Mouse (Mus musculus) 416B (cell line): ENCODE measurements around the gene Gucy2e.

Experiments used
- DNase-seq: peaks from one replicate; pipeline ENCODE4 v3.0.0; 2011; ENCODE audit warnings: low read depth

The Gucy2e gene

DNA sequence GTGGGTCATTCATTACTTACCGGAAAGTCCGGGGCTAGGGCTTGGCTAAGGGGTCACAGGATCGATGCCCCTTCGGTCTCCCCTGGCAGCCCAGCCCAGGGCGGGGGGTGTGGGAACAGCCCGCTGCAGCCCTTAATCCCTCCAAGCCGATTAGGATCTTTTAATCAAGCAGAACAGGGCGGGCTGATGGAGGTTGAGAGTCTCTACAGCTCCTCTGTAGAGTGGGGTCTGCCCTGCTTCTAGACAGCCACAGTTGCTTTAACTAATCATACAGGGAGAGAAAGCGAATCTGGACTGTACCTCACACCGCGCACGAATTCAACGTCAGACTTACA lies at the start of gene Gucy2e:
Gucy2e (minus strand) TSS at position 111 of the 335 bp plus-strand sequence.
- no peak for DNase-seq

DNA sequence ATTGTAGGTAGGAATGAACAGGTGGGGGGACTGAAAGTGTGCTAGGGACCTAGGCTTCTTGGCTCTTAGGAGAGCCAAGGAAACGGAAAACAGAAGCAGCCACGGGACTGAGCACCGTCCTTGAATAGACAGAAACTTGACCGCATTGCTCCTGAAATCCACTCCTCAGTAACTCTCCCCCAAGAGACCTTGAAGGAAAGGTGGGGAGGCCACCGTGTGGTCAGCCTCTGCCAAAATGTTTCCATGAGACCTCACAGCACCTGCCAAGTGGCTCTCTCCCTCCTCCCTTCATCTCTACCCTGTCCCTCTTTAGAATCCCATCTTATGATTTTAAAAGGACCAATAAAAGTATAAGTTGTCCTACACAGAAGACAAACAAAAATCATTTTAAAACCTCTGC lies 40.4 kb upstream of the Gucy2e start:
- DNase-seq, result no peak

DNA sequence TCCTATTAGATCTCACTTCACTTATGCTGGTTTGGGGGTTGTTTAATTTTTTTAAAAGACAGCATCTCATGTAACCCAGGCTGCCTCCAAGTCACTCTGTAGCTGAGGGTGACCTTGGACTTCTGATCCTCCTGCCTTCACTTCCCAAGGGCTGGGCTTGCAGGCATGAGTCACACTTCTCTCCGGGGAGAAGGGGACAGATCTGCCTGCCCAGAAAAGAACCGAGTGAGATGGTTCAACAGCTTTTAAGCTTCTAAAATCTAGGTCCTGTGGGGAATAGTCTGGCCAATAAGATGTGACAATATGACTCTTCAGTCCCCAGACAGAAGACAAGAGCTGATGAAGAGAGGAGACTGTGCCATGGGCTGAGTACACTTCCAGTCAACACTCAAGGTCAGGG lies 39.2 kb upstream of the Gucy2e start:
- peak; percentile 84 for DNase-seq

DNA sequence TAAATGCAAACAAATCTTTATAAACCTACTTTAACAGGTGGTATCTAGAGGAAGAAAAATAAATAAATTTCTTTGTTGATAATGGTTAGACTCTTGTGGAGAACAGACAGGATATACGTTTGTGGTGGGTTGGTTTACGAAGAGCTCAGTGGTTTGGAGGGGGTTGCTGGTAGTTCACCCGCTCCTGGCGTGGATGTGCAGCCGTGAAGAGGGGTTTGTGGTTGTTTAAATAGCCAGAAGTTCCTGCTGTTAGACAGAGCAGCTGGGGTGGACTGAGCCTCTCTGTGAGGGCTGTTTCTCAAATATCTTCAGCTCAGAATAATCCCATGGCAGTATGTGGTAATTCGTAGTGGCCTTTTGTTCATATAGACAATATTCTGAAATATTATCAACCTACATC lies 38.8 kb upstream of the Gucy2e start:
- peak; percentile 84 for DNase-seq

DNA sequence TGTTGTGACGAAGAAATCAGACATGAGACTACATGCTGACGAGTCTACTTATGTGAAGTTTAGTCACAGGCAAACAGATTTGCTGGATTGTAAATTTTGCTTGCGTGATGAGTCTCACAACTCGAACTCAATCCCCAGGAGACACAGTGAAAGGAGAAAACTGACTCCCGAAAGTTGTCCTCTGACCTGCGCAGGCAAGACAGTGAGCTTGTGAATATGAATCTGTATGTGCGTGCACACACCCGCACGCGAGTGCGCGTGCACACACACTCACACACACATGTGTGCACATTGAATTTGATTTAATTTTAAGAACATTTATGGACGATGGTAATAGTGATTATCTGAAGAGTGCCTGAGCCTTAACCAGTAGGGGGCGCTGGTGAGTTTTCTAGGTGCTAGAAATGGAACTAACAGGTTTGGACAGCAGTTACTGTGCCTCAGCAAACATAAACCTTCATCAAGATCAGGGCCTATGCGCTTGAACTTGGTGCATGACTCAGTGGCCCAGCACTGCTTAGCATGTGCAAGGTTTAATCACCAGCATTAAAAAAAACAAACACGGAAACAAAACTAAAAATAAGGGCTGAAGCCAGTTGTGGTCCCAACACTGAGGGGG lies 35.4 kb upstream of the Gucy2e start:
- DNase-seq, result peak; percentile 92

DNA sequence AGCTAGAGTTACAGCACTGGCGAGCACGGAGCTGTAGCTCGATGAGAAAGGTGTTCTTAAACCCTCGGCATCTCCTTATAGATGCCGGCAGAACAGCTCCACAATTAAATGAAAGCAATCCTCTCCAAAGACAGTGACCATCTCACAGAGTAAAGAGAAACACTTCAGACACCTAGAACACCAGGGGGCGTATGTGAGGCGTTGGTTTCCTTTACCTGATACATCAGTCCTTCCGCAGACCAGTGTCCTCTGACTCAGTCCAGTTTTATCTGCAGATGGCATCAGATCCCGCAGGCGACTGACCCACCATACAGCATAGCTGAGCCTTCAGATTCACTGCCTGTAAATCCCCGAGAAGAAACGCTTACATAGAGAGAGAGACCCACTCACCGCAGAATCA lies 32.7 kb upstream of the Gucy2e start:
- peak; percentile 83 for DNase-seq

DNA sequence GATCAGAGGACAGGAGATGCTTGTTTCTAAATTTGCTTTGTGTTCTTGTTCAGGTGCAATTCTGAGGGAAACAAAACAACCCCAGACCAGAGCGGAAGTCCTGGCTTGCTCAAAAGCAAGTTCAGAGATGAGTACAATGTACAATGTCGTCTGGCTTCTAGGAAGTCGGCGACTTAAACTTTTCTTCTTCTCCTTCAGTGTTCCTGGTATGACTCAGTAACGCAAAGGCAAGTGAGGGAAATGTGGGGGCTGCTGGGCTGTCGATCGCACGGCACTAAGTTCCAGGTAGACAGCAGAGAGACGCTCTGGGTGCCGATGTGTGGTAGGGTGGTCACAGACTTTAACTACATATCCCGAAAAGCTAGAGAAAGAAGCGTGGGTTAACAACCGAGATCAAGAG lies 31.3 kb upstream of the Gucy2e start:
- no peak for DNase-seq

DNA sequence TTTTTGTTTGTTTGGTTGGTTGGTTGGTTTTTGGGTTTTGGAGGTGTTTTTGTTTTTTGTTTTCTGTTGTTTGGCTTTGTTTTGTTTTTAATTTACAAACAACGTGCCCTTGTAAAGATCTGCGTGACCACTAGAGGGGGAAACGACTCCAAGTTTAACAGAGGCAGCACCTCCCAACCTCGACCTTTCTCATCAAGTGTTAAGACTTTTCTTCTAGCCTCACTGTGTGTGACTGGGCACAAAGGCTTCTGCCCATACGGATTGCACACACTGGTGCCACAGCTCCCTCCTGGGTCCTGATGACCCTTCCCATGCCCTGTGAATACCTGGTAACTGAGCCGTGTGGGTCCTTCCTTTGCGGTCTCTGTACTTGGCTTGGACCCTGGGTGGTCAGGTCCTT lies 30.5 kb upstream of the Gucy2e start:
- DNase-seq, result peak; percentile 67

DNA sequence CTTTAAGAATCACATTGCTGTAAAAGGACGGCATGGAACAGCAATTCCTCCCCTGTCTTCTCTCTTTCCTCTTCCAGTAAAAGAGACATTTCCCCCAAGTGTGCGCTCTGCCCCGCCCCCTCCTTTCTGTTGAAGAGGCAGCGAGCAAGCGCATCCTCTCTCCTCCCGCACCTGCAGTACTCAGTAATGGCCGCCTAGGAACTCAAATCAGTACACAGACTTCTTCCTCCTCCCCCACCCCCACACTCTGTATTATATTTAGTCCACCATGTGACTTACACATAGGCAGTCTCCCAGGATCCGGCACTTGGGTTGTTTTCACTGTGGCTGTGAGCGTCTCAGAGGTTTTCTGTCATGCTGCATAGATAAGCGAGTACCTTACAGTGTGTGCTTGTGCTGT lies 29.4 kb upstream of the Gucy2e start:
- peak; percentile 18 for DNase-seq

DNA sequence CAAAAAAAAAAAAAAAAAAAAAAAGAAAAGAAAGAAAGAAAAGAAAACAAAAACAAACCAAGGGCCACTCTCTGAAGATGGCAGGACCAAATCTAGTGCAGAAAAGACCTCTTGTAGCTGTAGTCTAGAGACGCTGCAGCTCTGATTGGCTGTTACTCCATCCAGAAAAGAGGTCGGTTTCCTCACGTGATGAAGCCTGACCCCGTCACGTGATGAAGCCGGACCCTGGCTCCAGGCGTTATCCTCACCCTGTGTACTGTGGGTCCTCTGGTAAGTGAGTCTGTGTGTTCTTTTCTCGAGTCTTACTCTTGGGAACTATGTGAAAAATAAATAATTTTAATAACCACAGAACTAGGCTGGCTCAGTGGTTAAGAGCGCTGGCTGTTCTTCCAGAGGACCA lies 28.6 kb upstream of the Gucy2e start:
- DNase-seq, result no peak

DNA sequence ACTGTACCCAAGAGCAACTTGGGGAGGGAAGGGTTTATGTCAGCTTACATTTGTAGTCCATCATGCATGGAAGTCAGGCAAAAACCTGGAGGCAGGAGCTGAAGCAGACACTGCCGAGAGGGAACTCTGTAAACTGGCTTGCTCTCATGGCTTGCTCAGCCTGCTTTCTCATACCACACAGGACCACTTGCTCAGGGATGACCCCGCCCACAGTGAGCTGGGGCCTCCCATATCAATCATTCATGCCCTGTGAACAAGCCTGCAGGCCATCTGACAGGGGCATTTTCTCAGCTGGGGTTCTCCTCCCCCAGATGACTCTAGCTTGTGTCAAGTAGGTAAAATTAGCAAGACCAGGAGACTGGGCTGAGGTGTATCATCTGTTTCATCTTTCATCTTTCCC lies 27.4 kb upstream of the Gucy2e start:
- DNase-seq, result no peak

DNA sequence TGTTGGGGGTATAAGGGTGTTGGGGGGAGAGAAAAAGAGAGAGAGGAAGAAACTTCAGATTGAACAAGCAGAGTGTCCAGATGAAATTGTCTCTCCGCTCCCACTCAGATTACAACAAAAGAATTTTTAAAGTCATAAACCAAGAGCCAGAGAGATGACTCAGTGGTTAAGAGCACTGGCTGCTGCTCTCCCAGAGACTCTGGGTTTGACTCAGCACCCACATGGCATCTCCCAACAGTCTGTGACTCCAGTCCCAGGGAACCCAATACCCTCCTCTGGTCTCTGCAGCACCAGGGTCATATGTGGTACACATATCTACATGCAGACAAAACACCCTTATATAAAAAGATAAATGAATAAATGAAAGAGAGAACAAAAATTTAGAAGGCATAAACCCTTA lies 23.3 kb upstream of the Gucy2e start:
- DNase-seq, result no peak

DNA sequence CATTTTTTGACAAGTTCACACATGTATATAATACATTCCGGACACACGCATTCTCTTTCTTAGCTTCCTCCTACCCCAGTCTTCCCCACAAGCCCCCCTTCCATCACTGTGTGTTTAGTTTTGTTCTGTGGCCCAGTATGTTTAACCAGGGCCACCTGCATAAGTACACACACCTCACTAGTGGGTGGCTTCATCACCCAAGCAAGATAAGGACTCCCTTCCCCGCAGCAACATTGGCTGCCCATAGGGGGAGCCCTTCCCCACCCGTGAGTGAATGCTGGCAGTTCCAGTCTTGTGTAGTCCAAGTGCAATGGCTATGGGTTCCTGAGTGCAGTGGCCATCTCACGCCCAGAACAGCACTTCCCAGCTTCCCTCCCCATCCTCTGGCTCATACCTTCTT lies 21.5 kb upstream of the Gucy2e start:
- DNase-seq, result peak; percentile 74

DNA sequence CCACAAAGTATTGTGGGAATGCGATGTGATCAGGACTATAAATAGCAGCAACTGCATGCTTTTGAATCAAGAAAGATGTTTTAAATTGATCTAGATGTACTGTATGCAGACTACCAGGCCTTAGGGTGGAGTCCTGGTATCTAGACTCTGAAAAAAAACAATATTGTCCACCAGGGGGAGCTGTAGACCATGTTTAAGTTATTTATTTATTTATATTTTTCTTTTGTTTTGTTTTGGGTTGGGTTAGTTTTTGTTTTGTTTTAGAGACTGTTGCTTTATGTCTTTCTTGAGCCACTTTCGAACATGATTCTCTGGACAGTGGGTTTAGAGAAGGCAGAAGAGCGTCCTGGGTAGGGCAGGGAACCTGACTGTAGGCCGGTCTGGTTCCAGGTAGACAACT lies 21.0 kb upstream of the Gucy2e start:
- peak; percentile 75 for DNase-seq

DNA sequence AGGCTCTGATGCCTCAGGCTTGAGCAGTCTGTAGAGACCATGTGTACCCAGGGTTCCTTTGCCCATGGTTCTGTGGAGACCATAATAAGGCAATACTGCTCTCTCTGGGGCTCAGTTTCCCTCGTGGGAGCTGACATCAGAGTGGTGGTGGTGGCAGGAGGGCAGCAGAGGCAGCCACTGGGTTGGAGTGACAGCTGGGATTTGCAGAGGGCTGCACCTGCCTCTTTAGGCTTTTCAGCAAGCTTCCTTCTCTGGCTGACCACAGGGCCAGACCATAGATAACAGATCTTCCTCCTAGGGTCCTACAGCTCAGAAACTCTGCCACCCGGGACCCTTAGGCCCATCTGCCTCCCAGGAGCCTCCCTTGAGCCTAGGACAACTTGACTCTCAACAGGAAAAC lies 20.2 kb upstream of the Gucy2e start:
- no peak for DNase-seq

DNA sequence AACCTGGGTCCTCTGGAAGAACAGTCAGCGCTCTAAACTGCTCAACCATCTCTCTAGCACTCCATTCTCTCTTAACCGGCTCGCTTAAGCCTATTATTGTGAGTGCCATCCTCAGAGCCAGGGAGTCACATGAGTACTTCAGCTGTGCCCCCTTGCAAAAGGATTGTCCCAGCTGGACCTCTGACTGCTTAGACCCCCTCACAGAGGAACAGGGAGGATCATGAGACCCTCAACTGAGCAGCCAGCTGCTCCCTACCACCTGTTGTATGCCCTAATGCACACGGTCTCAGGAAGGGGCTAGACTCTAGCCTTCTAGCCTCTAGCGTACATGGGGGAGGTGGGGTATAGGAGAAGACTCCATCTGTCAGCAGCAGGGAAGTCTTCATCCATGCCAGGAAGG lies 18.0 kb upstream of the Gucy2e start:
- DNase-seq, result no peak

DNA sequence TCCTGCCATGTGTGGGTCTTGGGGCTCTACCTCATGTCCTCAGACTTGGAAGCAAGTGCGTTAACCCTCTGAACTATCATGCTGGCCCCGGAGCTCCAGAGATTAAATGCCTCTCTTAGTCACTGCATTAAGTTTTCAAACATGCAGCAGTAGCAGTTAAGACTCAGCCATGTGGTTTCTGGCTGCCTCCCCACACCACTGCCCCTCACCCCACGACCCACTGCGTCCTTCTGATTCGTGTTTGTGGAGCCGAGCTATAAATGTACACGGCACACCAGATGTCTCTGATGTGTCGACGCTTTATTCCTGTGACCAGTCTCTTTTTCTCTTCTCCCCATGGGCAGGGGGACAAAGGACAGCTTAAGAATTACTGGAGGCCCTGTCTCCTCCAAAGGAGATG lies 16.3 kb upstream of the Gucy2e start:
- DNase-seq, result no peak

DNA sequence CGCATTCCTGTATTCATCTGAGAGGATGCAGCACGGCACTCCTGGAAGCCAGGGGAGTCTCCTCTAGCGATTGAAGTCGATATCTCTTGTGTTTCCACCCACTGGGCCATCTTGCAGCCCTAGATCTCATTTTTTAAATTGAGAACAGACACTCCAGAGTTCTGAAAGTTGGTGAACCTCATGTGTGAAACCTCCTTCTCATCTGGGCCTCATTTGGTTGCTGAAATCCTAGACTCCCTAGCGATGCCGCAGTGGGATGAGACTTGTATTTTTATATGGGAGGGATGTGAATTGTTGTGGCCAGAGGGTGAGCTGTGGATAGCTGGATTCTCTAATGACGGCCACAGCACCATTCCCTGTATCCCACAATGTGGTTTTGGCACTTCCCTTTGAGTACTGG lies 15.1 kb upstream of the Gucy2e start:
- DNase-seq, result no peak

DNA sequence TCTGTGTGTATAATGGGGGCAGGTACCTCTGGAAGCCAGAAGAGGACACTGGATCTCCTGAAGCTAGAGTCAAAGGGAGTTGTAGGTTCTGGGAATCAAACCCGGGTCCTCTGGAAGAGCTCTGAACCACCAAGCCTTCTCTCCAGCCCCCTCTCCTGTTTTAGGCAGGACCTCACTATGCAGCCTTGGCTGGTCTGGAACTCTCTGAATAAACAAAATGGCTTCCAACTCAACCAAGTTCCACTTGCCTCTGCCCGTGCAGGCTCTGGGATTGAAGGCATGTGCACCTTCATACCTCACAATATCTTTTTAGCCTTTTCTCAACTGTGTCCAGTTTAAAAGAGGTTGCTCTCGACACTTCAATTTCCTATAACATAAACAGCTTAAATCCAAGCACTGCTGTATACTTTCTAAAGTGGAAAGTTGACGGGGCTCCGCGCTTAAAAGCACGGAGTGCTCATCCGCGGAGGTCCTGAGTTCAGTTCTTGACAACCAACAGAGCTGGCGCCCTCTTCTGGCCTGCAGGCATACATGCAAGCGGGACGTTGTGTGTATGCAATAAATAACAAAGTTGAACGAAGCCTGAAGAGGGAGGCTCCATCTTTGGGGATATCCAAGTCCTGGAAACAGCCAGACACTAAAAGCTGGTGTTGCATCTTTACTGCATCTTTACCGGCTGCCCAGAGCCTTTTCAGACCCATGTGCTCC lies 14.5 kb upstream of the Gucy2e start:
- DNase-seq, result peak; percentile 59

DNA sequence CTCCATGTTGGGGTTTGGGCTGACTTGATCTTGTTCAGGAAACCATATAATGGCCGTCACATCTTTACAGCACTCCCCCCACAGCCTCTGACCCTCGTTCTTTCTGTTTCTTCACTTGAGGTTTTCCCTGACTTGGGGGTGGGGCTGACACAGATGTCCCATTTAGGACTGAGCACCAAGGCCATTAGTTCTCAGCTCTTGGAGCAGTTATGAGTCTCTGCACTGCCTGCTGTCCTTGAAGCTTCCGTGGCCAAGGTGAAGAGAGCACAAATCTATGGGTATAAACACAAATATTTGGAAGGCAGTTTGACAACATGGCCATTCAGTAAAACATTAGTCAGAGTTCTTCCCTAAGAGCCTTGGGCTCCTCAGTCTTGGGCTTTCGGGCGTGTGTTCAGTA lies 13.3 kb upstream of the Gucy2e start:
- no peak for DNase-seq

DNA sequence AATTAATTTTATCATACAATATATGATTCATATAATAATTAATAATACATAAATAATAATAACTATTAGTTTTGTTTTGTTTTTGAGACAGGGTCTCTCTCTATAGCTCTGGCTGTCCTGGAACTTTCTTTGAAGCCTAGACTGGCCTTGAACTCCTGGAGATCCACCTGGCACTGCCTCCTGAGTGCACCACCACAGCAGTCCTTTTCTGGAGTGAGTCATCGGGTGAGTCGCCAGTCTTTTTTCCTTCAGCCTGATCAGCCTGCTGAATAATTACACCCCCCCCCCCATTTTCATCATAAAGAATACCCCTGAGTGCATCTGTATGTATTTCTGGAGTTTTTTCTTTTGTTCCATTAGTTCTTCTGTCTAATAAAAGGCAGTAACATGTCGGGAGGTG lies 12.3 kb upstream of the Gucy2e start:
- DNase-seq, result peak; percentile 28

DNA sequence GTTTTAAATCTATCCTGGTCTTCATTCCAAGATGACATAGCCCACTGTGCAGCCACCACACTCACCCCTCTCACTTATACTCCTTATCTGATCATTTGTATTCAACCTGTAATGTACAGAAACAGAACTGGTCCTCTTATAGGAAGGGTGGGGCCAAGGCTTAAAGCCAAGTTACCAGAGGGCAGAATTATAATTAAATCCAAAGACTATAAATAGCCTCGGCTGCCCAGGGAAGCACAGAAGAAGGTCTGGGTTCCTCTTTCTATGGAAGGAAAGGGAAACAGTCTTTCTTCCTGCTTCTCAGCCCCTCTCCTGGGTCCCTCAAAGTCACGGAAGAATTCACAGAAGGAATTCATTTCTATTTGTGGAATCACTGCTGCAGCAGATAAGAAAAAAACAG lies 8.8 kb upstream of the Gucy2e start:
- peak; percentile 46 for DNase-seq

DNA sequence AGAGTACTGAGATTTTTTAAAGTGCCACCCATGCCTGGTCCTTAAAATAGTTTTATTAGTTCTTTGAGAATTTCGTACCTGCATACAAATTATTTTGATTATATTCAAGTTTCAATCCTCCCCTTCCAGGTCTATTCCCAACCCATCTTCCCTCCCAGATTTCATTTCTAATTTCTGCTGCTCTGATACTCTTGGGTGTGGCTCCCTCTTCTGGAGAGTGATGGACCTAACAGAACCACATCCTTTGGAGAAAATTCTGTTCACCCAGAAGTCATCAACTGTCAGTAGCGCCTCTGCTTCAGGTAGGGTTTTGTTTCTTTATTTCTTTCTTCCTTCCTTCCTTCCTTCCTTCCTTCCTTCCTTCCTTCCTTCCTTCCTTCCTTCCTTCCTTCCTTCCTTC lies 8.1 kb upstream of the Gucy2e start:
- DNase-seq, result peak; percentile 69
